Comparison of ENCODE assay signal across 14 mouse cellular contexts in the genomic region with DNA sequence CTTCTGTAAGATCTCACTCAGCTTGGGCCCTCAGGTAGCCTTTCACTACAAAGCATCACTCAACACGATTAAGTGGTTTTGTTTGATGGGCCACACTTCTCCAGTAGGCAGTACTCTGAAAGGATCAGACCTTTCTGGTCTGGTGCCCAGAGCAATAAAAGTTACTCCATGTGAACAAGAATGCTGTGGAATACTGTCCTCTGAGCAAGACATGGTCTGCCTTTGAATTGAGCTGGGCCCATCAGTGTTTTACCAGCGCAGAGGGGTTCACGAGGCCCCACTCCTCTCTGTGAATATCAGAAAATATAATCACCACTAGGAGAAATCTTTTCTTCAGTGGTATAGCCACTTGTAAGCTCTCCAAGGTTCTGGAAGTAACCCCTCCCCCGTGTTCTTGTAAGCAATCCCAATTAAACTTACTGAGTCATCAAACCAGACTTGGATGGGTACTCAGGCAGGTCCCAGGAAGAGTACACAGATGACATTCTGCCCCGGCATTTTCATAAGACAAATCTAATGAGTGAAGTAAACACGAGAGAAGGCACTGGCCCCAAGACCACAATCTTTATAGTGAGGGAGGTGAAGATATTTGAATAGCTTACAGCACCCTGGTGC.
"Had no signal": no experiment of that assay in that cellular context is flagged by ENCODE, and none has a peak within 500 bp of the region (broad histone marks: within the 10 kb centered on the region; RNA-seq: fewer than 3 reads in every experiment).

No protein-coding gene starts in this region.

- H3K36me3 ChIP-seq: intestine, embryonic 15.5 days; limb, embryonic 15.5 days; liver, embryonic 12.5 days; midbrain, embryonic 10.5 days; neural tube, embryonic 12.5 days; stomach, embryonic 15.5 days had no signal

- ATAC-seq: intestine, embryonic 15.5 days; liver, embryonic 12.5 days had no signal

- H3K9me3 ChIP-seq: intestine, embryonic 15.5 days; limb, embryonic 15.5 days; liver, embryonic 12.5 days; midbrain, embryonic 10.5 days; neural tube, embryonic 12.5 days; stomach, embryonic 15.5 days had no signal

- H3K4me1 ChIP-seq: intestine, embryonic 15.5 days; limb, embryonic 15.5 days; liver, embryonic 12.5 days; neural tube, embryonic 12.5 days; stomach, embryonic 15.5 days had no signal

- H3K9ac ChIP-seq: intestine, embryonic 15.5 days; limb, embryonic 15.5 days; liver, embryonic 12.5 days; lung, embryonic 14.5 days; neural tube, embryonic 12.5 days; stomach, embryonic 15.5 days had no signal

- H3K27ac ChIP-seq: intestine, embryonic 15.5 days; limb, embryonic 15.5 days; liver, embryonic 12.5 days; midbrain, embryonic 10.5 days; neural tube, embryonic 12.5 days; stomach, embryonic 15.5 days had no signal

- H3K27me3 ChIP-seq: intestine, embryonic 15.5 days; limb, embryonic 15.5 days; liver, embryonic 12.5 days; neural tube, embryonic 12.5 days; stomach, embryonic 15.5 days had no signal

- H3K4me3 ChIP-seq: intestine, embryonic 15.5 days; limb, embryonic 15.5 days; liver, embryonic 12.5 days; midbrain, embryonic 10.5 days; neural tube, embryonic 12.5 days; stomach, embryonic 15.5 days had no signal

- DNase-seq: kidney, adult 9 months; layer of hippocampus, postnatal 36 days; lung, embryonic 14.5 days; lung, postnatal 10 days; lung, postnatal 4 days; right cerebral cortex, postnatal 14 days; thymus, adult 2 months; thymus, postnatal 36 days had no signal

- H3K4me2 ChIP-seq: intestine, embryonic 15.5 days; limb, embryonic 15.5 days; liver, embryonic 12.5 days; lung, embryonic 14.5 days; neural tube, embryonic 12.5 days; stomach, embryonic 15.5 days had no signal
